Mouse (Mus musculus) cortical plate, adult 2 months (tissue): ENCODE data around the gene Lin28b.
A peak's percentile ranks its signal among the peaks of the same experiment; 100 is the strongest.

Source experiments
- CTCF ChIP-seq: fragments of 200-500 bp; IDR thresholded peaks from 2 replicates; pipeline ENCODE4 v1.5.1; 2011; ENCODE audit warnings: mild to moderate bottlenecking, control low read depth, low read length; ENCODE audit not compliant: insufficient read depth; ENCODE audit errors: extremely low read depth
- POLR2A ChIP-seq: fragments of 200-500 bp; IDR thresholded peaks from 2 replicates; pipeline ENCODE4 v1.6.1; 2011; ENCODE audit warnings: mild to moderate bottlenecking, low read length, control low read depth; ENCODE audit not compliant: insufficient read depth; ENCODE audit errors: extremely low read depth

- 0 out of 2 replicates have a peak, but pooled peaks have one; percentile 9 for TF ChIP-seq POLR2A
- no peak for TF ChIP-seq CTCF
Observed at GRCm38 (mm10) chr10:45485761-45486602, at the start of gene Lin28b.
